Mouse (Mus musculus) ES-E14 (cell line): ENCODE results near the gene Myo10. TPM values are rescaled to one million over a fixed set of nuclear protein-coding genes. Genes with fewer than 3 reads are reported as not detected.

ENCODE experiments used
- DNase-seq: peaks from one replicate; pipeline ENCODE4 v3.0.0-alpha.2; 2013; ENCODE audit warnings: low read depth, low spot score
- H3K27ac ChIP-seq: 2 replicates; pipeline ENCODE4 v1.5.1; 2012; ENCODE audit warnings: low read depth, mild to moderate bottlenecking, low read length, moderate library complexity, mixed read lengths; ENCODE audit not compliant: poor library complexity, insufficient read depth, severe bottlenecking
- H3K36me3 ChIP-seq: 2 replicates; pipeline ENCODE4 v1.6.1; 2012; ENCODE audit warnings: mild to moderate bottlenecking, low read length, moderate library complexity, mixed read lengths; ENCODE audit not compliant: control insufficient read depth, poor library complexity, insufficient read depth, severe bottlenecking
- H3K4me1 ChIP-seq, 2 experiments: fragments of 150-350 bp in 1 of 2; sonication (generic) in 1 of 2; 2 replicates each; pipeline ENCODE4 v1.6.1; 2012; ENCODE audit warnings: low read length in 2 of 2, mild to moderate bottlenecking in 1 of 2, mixed read lengths in 1 of 2; ENCODE audit not compliant: control insufficient read depth in 2 of 2, insufficient read depth in 2 of 2, poor library complexity in 1 of 2
- H3K4me3 ChIP-seq, 2 experiments: fragments of 150-350 bp in 1 of 2; sonication (generic) in 1 of 2; 2 replicates each; pipeline ENCODE4 v1.5.1; 2012; ENCODE audit warnings: low read length in 2 of 2, low read depth in 1 of 2, mild to moderate bottlenecking in 1 of 2, mixed read lengths in 1 of 2; ENCODE audit not compliant: insufficient read depth in 1 of 2, poor library complexity in 1 of 2, severe bottlenecking in 1 of 2
- H3K9ac ChIP-seq: 2 replicates; pipeline ENCODE4 v1.6.1; 2012; ENCODE audit warnings: low read depth, mild to moderate bottlenecking, low read length, mixed read lengths; ENCODE audit not compliant: poor library complexity, insufficient read depth, severe bottlenecking
- H3K9me3 ChIP-seq: fragments of 150-350 bp; sonication (generic); 2 replicates; pipeline ENCODE4 v1.6.1; 2012; ENCODE audit warnings: low read depth, mild to moderate bottlenecking, low read length; ENCODE audit not compliant: control insufficient read depth, insufficient read depth
- CHD2 ChIP-seq: IDR thresholded peaks from 2 replicates; pipeline ENCODE4 v1.6.1; 2014; ENCODE audit warnings: mild to moderate bottlenecking, low read depth, low read length, inconsistent platforms
- HCFC1 ChIP-seq: IDR thresholded peaks from 2 replicates; pipeline ENCODE4 v1.6.1; 2012; ENCODE audit warnings: low read length, inconsistent platforms, borderline replicate concordance; ENCODE audit not compliant: insufficient read depth
- MAFK ChIP-seq: IDR thresholded peaks from 2 replicates; pipeline ENCODE4 v1.6.1; 2014; ENCODE audit warnings: mild to moderate bottlenecking, low read depth, low read length, inconsistent platforms; ENCODE audit not compliant: insufficient read depth
- ZC3H11A ChIP-seq: IDR thresholded peaks from 2 replicates; pipeline ENCODE4 v1.6.1; 2012; ENCODE audit warnings: low read depth, mild to moderate bottlenecking, inconsistent platforms, low read length, borderline replicate concordance
- ZNF384 ChIP-seq: IDR thresholded peaks from 2 replicates; pipeline ENCODE4 v1.6.1; 2012; ENCODE audit warnings: low read depth, low read length, inconsistent platforms
- in situ Hi-C, 2 experiments: fragments of 600-800 bp; cut with MboI; formaldehyde crosslinking; loops; one replicate each; pipeline ENCODE4 v1.15.1; 2025; ENCODE audit warnings: low sequenced_read_pairs in 2 of 2, inconsistent platforms in 1 of 2; ENCODE audit not compliant: unreplicated experiment in 2 of 2
- total RNA-seq: library from RNA; depleted of rRNA; stranded (reverse); fragments of 300-350 nt; gene quantifications from 2 replicates; pipeline ENCODE4 v1.2.3, GENCODE M21; 2012

Myo10 gene
- total RNA-seq, 1 experiment = 133 TPM

GRCm38 (mm10) chr15:25662833-25663519, 40.7 kb downstream of the Myo10 start:
- in situ Hi-C loops = no loop called here
- no peak for DNase-seq
- no peaks in the 10 kb centered on the region for H3K9me3 ChIP-seq
- H3K4me3 ChIP-seq = no peak overlapping the region
- no peaks in the 10 kb centered on the region for H3K36me3 ChIP-seq
- no peak overlapping the region for H3K27ac ChIP-seq
- no peak overlapping the region for H3K9ac ChIP-seq
- TF ChIP-seq ZNF384 (no peak), HCFC1 (no peak), ZC3H11A (no peak), CHD2 (no peak), MAFK (no peak)
- peaks cover 0 to 5% of the 10 kb centered on the region in 2 experiments; a peak in 1 of 4 replicates for H3K4me1 ChIP-seq

- in situ Hi-C loops = no loop called here
- DNase-seq = no peak
- Histone ChIP-seq H3K9ac (no peak overlapping the region), H3K4me1 (peaks cover 2 to 18% of the 10 kb centered on the region in 2 experiments; a peak in 2 of 4 replicates), H3K9me3 (no peaks in the 10 kb centered on the region), H3K4me3 (no peak overlapping the region), H3K36me3 (no peaks in the 10 kb centered on the region; the same call in 1 of the 2 replicates), H3K27ac (no peak overlapping the region)
- TF ChIP-seq ZNF384 (no peak), CHD2 (no peak), MAFK (no peak), HCFC1 (no peak), ZC3H11A (no peak)
Measured at GRCm38 (mm10) chr15:25669283-25670247, 47.2 kb downstream of the Myo10 start.

- Histone ChIP-seq H3K36me3 (peaks cover 3% of the 10 kb centered on the region; the same call in 1 of the 2 replicates), H3K9me3 (no peaks in the 10 kb centered on the region), H3K27ac (no peak overlapping the region), H3K4me1 (peaks cover 2 to 26% of the 10 kb centered on the region in 2 experiments; a peak in 2 of 4 replicates), H3K4me3 (no peak overlapping the region), H3K9ac (no peak overlapping the region)
- no peak for DNase-seq
- in situ Hi-C loops = no loop called here
- TF ChIP-seq MAFK (no peak), ZC3H11A (no peak), HCFC1 (no peak), CHD2 (no peak), ZNF384 (no peak)
Measured at GRCm38 (mm10) chr15:25673231-25673980, 51.1 kb downstream of the Myo10 start.
